Mouse (Mus musculus): ENCODE data around the gene Gnaq. TPM values are rescaled to one million over a fixed set of nuclear protein-coding genes. Genes with fewer than 3 reads are reported as not detected.

Gnaq gene
- total RNA-seq, 2 experiments from 2014 or later, result 17.8 to 24.9 TPM

DNA sequence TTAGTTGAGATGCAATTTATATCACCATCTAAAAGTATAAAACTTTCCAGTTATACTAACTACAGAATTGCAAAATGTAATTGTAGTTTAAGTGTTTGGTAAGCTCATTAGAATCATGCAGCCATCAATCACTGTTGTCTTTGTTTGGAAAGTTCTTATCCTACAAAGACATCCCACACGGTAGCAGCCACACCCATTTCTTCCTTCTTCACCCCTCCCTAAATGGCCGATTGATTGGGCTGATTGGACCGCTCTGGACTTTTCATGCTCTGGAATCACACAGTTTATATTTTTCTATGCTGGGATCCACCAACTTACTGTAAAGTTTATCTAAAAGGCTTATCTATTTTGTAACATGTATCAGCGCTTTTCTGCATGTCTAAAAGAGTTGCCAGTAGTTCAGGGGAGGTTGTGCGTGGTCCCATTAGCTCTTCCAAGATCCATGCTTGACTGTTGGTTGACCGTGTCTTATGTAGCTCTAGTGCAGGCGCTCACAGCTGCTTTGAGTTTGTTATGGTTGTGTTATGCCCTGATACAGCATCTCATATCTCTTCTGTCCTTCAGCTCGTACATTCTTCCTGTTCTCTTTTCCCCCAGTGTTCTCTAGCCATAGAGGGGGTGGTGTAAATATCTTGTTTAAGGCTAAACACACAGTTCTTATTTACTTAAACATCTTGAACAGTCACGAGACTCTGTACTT, 56.6 kb downstream of the Gnaq start:
- ATAC-seq (ENCODE audit: poor library complexity, severe bottlenecking), result no peak

DNA sequence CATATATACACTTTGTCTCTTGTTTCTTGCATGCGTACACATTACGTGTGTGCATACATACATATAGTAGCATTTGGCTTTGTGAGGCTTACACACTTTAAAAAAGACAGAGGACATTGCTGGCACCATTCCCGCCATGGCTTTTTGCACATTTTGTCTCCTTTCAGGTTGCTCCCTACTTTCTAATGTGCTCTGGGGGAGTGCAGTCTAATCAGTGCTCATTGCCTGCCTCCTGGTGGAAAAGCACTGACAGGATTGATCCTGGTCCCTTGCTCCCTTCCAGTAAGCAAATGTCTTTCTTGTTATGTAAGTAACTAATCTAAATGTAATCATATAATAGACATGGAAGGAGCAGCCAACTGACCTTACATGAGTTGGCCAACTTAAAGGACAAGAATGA, 65.5 kb downstream of the Gnaq start:
- no peak for ATAC-seq (ENCODE audit: poor library complexity, severe bottlenecking)

DNA sequence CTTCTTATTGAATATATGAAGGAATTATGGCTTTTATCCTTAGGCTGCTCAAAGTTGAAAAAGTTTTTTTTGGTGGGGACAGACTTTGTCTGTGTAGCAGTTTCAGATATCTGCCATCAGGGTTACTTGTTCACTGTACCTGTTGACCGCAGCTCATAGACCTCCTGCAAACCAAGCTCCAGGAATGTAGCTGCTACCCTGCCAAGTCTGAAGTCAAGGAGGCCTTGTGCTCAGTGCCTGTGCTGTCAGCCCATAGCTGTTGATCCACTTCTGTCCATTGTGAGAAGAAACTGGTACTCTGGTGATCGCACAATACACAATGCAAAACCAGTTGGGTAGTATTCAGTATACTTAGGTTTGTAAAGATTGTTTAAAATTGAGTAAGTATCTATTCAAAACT, 68.7 kb downstream of the Gnaq start:
- no peak for ATAC-seq (ENCODE audit: poor library complexity, severe bottlenecking)

DNA sequence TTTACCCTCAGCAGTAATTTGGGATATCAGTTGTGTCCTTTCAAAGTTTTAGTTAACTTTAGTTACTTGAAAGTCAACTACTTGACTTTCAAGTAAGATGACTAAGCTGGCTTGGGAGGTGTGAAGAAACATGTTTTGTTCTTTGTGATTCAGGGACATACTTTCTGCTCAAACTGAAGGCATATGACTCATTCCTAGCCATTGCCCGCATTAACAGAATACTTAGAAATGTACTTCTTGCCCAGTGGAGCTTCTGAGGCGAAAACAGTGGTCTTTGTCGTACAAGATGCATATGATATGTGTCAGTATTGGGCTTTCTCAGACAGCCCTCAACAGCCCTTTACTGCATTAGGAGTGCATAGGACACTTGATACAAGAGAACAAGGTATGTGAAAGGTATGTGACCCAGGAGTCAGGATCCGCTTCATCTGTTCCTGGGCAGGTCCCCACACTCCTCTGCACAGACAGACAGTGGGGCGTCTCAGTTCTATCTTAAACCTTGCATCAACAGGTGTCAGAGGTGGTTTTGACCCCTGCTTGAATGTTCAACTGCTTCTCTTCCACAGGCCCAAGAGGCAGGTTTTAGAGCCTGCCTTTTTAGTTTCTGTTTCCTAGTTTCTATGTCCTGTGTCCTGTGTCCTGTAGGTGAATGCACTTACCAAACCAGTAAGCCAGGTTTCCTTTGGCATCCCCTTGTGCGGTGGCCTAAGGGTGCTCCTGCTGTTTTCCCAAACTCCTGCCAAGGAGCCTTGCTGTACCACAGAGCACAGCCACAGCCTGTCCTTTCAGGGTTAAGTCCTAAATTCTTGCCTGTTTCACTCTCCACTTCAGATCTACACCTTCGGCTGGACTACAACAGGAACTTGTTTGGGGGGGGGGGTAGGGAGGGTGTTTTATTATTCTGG, 72.4 kb downstream of the Gnaq start:
- ATAC-seq (ENCODE audit: poor library complexity, severe bottlenecking), result no peak

DNA sequence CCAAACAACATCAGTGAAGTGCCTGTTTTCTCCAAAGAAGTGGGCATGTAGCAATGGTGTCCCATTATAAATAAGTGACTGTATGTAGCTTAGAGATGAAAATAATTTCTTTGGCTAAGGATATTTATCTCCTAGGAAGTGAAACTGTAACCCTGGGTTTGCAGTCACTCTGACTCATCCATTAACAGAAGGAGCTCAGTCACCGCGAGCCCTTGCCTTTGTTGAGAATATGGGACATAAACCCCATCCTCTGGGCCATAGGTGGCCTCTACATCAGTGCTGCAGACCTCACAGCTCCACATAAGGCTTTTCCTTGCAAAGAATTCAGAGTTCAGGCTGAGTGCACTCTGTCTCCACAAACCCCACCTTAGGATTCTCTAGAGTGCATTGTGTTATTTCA, 77.0 kb downstream of the Gnaq start:
- ATAC-seq (ENCODE audit: poor library complexity, severe bottlenecking), result peak; percentile 82

DNA sequence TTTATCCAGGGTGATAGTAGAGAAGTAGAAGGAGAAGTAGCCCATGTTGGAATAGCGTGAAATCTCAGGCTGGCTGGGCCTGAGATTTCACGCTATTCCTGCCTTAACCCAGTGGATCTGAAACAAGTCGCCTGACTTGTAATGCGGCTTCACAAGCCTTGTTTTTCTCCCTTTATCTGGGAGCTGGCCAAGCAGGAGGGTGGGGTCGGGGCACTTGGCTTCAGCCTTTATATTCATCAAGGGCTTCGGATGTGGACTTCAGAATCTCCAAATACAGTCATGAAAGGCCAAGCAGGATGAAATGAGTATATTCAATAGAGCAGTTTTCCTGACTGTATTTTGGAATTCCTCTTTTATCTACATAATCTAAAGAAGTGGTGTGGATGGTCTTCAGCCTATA, 82.3 kb downstream of the Gnaq start:
- no peak for ATAC-seq (ENCODE audit: poor library complexity, severe bottlenecking)

DNA sequence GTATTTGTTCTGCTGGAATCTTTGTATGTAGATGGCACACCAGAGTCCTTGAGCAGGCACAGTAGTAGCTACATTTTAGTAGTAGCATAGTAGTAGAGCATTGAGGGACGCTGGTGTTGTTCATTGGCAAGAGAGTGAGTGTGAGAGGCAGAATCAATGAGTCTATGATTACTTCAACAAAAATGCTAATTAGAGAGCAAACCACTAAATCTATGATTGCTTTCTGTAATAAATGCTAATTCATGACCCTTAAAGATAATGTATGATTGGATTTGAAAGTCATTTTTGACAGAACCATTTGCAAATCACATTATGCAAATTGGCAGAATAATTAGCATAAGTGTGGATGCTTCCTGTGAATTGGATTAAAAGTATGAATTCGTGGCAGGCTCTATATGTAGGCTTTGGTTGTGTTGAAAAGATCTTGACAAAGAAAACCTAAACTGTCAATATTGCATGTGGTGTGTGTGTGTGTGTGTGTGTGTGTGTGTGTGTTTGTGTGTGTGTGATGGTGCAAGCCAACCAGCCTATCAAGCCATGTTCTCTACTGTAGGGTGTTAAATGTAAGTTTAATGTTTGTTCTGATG, 82.9 kb downstream of the Gnaq start:
- no peak for ATAC-seq (ENCODE audit: poor library complexity, severe bottlenecking)

DNA sequence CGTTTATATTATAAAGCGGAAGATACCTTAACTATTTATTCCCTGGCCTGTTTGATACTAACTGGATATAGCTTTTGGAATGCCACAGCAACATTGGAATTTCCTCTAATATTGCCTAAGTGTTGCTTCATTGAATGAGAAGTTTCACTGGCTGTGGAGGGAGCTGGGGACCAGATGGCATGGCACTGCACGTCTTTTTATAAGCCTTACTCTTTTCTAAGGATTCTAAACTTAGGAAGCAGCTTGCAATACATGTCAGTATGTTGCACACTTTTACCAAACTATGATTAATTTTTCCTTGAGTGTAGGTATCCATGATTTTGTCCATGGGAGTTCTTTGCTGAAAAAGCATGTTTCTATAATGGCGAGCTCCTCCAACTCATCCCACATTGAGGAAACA, 87.3 kb downstream of the Gnaq start:
- ATAC-seq (ENCODE audit: poor library complexity, severe bottlenecking), result no peak

DNA sequence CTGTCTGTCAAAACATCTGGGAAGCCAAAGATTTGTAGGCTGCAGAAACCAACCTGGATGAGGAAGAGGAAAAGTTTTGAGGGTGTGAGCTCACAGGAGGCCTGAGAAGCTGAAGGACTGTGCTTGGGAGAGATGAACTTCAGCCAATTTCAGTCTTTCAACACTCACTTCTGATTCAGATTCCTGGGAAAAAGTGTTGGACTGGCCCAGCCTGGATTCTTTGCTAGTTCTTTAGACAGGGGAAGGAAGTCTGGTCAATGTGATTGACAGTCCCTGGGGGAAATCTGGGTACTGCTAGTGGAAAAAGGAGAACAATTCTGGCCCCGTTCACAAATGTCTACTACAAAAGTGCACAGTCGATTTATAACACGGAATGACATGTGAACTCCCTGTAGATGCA, 89.9 kb downstream of the Gnaq start:
- ATAC-seq (ENCODE audit: poor library complexity, severe bottlenecking), result no peak

DNA sequence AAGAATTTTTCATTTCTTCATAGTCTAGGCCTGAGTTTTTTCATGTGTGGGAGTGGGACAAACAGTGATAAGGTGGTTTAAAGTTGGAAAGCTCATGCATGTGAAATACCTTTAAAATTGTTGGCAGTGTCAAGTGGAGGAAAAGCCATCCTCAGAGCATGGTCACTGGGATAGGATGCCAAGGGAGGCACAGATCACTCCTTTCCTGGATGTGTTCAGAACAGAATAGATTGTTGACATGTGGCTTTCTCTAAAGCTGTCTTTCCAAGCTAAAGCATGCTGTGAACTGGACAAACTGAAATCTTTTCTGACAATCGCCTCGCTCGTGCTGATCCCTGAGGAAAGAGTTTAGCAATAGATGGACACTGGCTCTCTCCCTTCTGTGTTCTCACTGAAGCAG, 90.5 kb downstream of the Gnaq start:
- ATAC-seq (ENCODE audit: poor library complexity, severe bottlenecking), result no peak

DNA sequence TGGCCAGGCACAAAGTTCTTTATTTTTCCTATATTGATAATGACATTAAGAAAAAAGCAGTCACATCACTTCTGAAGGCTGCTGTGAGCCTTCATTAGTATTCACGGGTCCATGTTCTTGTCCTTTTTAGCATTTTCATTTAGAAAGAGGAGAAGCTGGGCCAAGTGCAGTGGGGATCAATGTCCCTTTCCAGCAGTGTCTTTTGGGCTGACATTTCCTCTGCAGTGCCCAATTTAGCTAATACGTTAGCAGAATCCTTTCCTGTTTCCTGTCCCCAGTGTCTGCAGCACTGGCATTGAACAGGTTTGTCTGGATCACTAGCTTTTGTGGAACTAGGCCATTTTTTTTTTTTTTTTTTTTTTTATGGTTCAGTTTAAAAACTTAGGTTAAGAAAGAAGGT, 92.2 kb downstream of the Gnaq start:
- no peak for ATAC-seq (ENCODE audit: poor library complexity, severe bottlenecking)

DNA sequence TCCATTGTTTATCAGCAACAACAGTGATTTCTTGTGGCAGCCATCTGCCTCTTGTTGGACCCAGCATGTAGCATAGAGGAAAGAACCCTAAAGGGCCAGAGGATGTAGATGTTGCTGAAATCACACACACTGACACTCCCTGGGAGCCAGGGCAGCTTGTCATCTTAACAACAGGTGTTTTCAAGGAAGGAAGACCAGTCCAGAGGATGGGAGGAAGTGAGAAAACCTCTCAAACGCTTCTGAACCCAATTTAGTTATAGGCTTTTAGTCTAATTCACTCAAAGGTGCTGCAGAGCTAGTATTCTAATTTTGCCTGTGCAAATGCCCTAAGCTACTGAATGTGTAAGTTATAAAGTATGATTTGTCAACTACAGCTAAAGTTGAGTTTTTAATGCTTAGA, 99.0 kb downstream of the Gnaq start:
- ATAC-seq (ENCODE audit: poor library complexity, severe bottlenecking), result no peak

DNA sequence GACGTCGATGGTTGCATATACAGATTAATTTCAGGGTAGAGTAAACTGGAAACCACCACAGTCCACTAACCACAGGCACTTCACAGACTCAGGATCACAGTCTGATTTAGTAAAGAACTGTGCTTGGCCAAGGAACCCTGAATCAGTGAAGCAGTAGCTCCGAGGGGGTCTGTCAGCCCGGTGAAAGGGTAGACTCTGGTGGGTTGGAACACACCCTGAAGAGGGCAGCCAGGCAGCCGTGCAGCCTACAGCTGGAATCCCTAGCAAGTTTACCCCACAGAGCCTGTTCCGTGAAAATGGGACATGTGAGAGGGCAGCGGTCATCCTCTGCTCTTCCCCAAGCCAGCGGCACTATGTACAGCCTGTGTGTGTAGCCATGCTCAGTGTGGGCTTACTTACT, 103.0 kb downstream of the Gnaq start:
- ATAC-seq (ENCODE audit: poor library complexity, severe bottlenecking), result no peak

DNA sequence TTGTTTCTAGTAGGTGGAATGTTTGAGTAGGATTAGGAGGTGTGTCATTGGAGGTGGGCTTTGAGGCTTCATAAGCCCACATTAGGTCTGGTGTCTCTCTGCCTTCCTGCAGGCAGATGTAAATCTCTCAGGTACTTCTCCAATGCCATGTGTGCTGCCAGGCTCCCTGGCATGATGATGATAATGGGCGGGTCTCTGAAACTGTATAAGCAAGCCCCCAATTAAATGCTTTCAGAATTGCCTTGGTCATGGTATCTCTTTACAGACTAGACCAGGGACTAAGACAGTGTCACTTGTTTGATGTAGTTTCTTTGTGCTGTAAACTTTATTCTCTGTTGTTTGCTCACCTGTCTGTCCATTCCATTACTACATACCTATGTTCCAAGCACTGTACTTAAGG, 104.4 kb downstream of the Gnaq start:
- no peak for ATAC-seq (ENCODE audit: poor library complexity, severe bottlenecking)

DNA sequence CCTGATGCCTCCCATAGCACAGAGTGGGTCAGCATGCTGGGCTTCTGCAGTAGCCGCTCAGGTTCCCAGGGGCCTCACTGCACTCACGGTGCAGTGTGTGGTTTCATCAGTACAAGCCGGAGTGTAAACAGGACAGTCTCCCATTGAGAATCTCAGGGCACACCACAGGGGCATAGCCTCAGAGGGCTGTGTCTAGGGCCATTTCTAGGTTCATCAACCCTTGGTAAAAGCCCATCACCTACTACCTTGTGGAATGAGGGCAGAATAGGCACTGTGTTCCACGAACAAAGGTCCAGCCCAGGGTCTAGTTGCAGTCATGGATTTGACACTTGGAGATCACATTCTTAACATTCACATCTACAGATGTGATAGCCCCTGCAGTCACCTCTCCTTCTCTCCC, 105.4 kb downstream of the Gnaq start:
- no peak for ATAC-seq (ENCODE audit: poor library complexity, severe bottlenecking)

DNA sequence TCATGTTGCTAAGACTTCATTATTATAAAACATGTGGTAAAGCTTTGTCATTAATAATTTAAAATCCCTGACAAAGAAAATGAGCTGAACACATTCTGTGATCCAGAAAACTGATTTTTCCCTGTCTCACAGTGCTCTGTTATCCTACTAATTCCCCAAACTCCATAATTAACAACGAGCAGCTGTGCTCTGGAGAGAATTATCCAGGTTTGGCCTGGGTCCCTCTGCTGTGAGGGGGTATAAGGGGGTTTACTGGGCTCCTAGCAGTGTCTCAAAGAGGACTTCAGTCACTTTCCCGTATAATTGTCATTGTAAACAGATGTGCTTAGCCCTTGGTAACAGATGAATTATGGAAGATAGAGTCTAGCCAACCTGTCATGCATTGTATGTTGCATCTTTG, 105.9 kb downstream of the Gnaq start:
- no peak for ATAC-seq (ENCODE audit: poor library complexity, severe bottlenecking)

DNA sequence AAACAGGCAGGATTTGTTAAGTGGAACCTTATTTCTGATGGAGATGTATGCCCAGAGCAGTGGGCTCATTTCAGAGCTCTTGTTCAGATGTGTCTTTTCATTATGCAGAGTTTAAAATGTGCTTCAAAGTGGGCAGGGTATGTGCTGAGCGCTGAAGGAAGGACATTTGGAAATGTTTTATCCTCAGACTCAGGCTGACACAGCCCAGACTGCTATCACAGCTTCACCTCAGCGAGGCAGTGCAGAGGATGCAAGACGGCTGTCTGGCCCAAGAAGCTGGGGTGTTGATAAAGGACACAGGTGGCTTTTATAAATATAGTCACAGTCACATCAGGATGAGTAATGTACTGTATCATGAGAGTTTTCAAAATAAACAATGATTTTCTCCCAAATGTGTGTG, 110.1 kb downstream of the Gnaq start:
- ATAC-seq (ENCODE audit: poor library complexity, severe bottlenecking), result no peak

DNA sequence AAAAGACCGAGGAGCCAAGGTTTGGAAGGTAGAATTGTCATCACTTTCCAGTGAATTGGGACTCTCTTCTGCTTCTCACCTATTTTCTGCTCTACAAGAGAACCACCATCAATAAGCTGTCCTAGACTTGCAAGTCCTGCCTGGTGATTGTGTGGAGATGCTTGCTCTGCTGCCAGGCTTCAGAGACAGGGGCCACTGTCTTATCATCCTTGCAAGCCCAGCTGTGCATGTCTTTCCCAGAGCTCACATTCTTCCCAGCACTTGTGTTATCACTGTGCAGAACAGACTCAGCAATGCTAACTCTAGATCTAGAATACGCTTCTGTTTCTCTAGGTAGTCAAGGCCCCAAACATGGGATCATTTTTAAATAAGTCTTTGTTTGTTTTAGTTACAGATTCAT, 116.4 kb downstream of the Gnaq start:
- ATAC-seq (ENCODE audit: poor library complexity, severe bottlenecking), result no peak

DNA sequence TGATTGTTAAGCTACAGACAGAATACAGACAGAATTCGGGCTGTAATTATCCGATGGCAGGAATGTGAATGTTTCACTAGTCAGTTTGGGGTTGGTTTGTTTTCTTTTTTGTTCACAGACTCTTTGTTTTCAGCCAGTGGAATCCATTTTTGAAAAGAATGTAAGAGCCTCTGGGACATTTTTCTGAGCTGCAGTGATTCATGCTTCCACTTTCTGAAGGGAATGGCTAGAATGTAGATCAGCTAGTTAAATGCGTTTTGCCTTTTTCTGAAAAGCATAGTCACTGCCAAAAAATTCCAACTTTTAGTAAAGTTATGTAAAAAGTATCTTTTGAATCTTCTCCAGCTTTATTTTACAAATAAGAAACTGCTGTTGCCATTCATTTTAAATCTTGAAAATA, 118.3 kb downstream of the Gnaq start:
- no peak for ATAC-seq (ENCODE audit: poor library complexity, severe bottlenecking)

DNA sequence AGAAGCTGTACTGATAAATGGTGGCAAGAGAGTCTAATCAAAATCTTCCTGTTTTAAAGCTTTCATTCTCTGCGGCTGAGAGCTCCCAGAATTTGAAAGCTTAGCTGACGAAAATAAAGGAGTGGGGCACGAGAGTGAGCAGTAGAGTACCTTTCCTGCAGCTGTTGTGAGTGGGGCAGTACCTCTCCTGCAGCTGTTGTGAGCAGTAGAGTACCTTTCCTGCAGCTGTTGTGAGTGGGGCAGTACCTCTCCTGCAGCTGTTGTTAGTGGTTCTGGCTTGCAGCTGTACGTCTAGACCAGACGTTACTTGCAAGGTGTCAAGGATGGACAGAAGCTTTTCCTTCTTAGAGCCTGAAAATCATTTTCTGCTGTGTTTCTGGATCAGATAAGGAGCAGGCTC, 119.2 kb downstream of the Gnaq start:
- ATAC-seq (ENCODE audit: poor library complexity, severe bottlenecking), result no peak

DNA sequence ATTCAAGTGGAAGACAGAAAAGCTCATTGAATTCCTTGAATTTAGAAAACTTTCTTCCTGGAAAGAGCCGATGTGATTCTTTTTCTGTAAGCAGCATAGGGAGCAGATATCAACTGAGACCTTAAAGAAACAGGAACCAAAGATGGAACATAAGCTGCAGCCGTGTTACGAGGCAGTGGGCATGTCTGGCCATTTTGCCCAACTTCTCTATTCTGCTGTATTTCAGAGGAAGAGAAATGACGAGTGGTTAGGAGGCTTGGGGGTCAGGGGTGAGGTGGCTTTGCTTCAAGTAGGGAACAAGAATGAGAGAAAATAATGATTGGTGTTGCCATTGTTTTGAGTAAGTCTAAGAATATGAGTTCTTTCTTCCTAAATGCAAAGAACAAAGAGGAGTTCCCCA, 120.1 kb downstream of the Gnaq start:
- ATAC-seq (ENCODE audit: poor library complexity, severe bottlenecking), result peak; percentile 97

DNA sequence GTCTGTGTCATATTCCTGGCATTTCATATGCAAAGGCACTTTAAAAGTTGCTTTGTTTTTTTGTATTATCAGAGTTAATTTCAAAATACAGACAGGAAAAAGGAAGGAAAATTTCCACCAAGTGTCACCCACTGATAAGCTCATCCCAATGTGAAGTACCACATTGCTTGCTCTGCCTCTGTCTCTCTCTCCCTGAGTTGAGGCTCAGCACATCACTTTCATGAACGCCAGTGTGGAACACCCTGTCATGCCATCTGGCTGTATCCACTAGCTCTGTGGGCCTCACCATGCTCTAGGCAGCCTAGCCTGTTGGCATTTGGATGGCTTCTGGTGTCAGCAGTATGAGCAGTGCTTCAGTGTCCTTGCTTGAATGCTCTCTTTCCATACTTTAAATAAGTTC, 122.2 kb downstream of the Gnaq start:
- no peak for ATAC-seq (ENCODE audit: poor library complexity, severe bottlenecking)

Data from megakaryocyte, adult 5-6 weeks (primary cell).